Mouse (Mus musculus) CH12.LX (cell line): ENCODE results near the gene Dab1. TPM values are rescaled to one million over a fixed set of nuclear protein-coding genes. Genes with fewer than 3 reads are reported as not detected.

Source experiments
- DNase-seq: peaks from one replicate; pipeline ENCODE4 v3.0.0-alpha.2; 2013; ENCODE audit errors: extremely low read depth
- H3K27ac ChIP-seq: 2 replicates; pipeline ENCODE4 v1.5.1; 2012; ENCODE audit warnings: low read depth, mild to moderate bottlenecking, control low read depth, moderate library complexity; ENCODE audit not compliant: insufficient read depth
- H3K27me3 ChIP-seq: replicated peaks from 2 replicates; pipeline ENCODE3; 2012; ENCODE audit warnings: inconsistent platforms
- H3K36me3 ChIP-seq, 2 experiments: replicated peaks in 1 of 2; 2 replicates each; pipeline versions ENCODE3 to v1.6.1; 2012; ENCODE audit warnings: inconsistent platforms in 1 of 2, low read length in 1 of 2, mild to moderate bottlenecking in 1 of 2, mixed read lengths in 1 of 2, moderate library complexity in 1 of 2; ENCODE audit not compliant: control insufficient read depth in 1 of 2, insufficient read depth in 1 of 2
- H3K4me1 ChIP-seq, 2 experiments: 2 replicates each; pipeline ENCODE4 v1.6.1; 2012; ENCODE audit warnings: inconsistent platforms in 1 of 2, moderate library complexity in 1 of 2; ENCODE audit not compliant: insufficient read depth in 2 of 2, control insufficient read depth in 1 of 2
- H3K4me2 ChIP-seq: 2 replicates; pipeline ENCODE4 v1.6.1; 2012; ENCODE audit warnings: low read depth, mild to moderate bottlenecking, control low read depth; ENCODE audit not compliant: poor library complexity, insufficient read depth, severe bottlenecking
- H3K4me3 ChIP-seq, 3 experiments: fragments of 150-350 bp in 1 of 3; sonication (generic) in 1 of 3; replicated peaks in 1 of 3; 2 replicates each; pipeline versions ENCODE3 to v1.5.1; 2011 to 2012; ENCODE audit warnings: low read depth in 2 of 3, low read length in 2 of 3, mild to moderate bottlenecking in 2 of 3, moderate library complexity in 2 of 3, control low read depth in 1 of 3, improper control_type of control experiment in 1 of 3, inconsistent platforms in 1 of 3, mixed read lengths in 1 of 3; ENCODE audit not compliant: poor library complexity in 1 of 3
- H3K79me2 ChIP-seq: replicated peaks from 2 replicates; pipeline ENCODE4 v1.6.1; 2012; ENCODE audit warnings: mild to moderate bottlenecking, moderate library complexity; ENCODE audit not compliant: control insufficient read depth, poor library complexity, insufficient read depth, severe bottlenecking; ENCODE audit errors: extremely low read depth
- H3K9ac ChIP-seq: 2 replicates; pipeline ENCODE4 v1.6.1; 2012; ENCODE audit warnings: low read depth, mild to moderate bottlenecking, control low read depth, moderate library complexity; ENCODE audit not compliant: insufficient read depth
- H3K9me3 ChIP-seq: replicated peaks from 2 replicates; pipeline ENCODE3; 2012; ENCODE audit warnings: low read length, inconsistent platforms, mixed read lengths
- BHLHE40 ChIP-seq: IDR thresholded peaks from 2 replicates; pipeline ENCODE4 v1.6.1; 2011; ENCODE audit warnings: mild to moderate bottlenecking, low read depth, low read length, improper control_type of control experiment
- CHD2 ChIP-seq: IDR thresholded peaks from 2 replicates; pipeline ENCODE4 v1.6.1; 2011; ENCODE audit warnings: low read length, improper control_type of control experiment
- CTCF ChIP-seq, 2 experiments: IDR thresholded peaks in 1 of 2; conservative IDR thresholded peaks in 1 of 2; 2 replicates each; pipeline ENCODE4 v1.5.1; 2011 to 2012; ENCODE audit warnings: low read depth in 2 of 2, low read length in 2 of 2, improper control_type of control experiment in 1 of 2, inconsistent platforms in 1 of 2, mild to moderate bottlenecking in 1 of 2, moderate library complexity in 1 of 2
- ETS1 ChIP-seq: conservative IDR thresholded peaks from 2 replicates; pipeline ENCODE4 v1.6.1; 2012; ENCODE audit warnings: low read depth, mild to moderate bottlenecking, inconsistent platforms, low read length, improper control_type of control experiment, moderate library complexity
- HCFC1 ChIP-seq: IDR thresholded peaks from 2 replicates; pipeline ENCODE4 v1.6.1; 2012; ENCODE audit warnings: low read depth, mild to moderate bottlenecking, inconsistent platforms, low read length, improper control_type of control experiment
- IRF4 ChIP-seq: IDR thresholded peaks from 2 replicates; pipeline ENCODE4 v1.6.1; 2014; ENCODE audit warnings: low read depth, mild to moderate bottlenecking, inconsistent platforms, low read length, improper control_type of control experiment
- JUN ChIP-seq: IDR thresholded peaks from 2 replicates; pipeline ENCODE4 v1.6.1; 2011; ENCODE audit warnings: low read depth, mild to moderate bottlenecking, low read length, improper control_type of control experiment, moderate library complexity; ENCODE audit not compliant: insufficient read depth
- JUND ChIP-seq: conservative IDR thresholded peaks from 2 replicates; pipeline ENCODE4 v1.6.1; 2011; ENCODE audit warnings: low read depth, low read length, improper control_type of control experiment
- KAT2A ChIP-seq: IDR thresholded peaks from 2 replicates; pipeline ENCODE4 v1.6.1; 2012; ENCODE audit warnings: low read length, improper control_type of control experiment, inconsistent platforms; ENCODE audit not compliant: insufficient replicate concordance
- MAFK ChIP-seq: IDR thresholded peaks from 2 replicates; pipeline ENCODE4 v1.6.1; 2011; ENCODE audit warnings: low read length, improper control_type of control experiment; ENCODE audit not compliant: insufficient replicate concordance
- MAX ChIP-seq: IDR thresholded peaks from 2 replicates; pipeline ENCODE4 v1.6.1; 2011; ENCODE audit warnings: low read length, improper control_type of control experiment
- MEF2A ChIP-seq: IDR thresholded peaks from 2 replicates; pipeline ENCODE4 v1.6.1; 2014; ENCODE audit warnings: low read depth, mild to moderate bottlenecking, inconsistent platforms, low read length, improper control_type of control experiment, borderline replicate concordance
- MXI1 ChIP-seq: IDR thresholded peaks from 2 replicates; pipeline ENCODE4 v1.6.1; 2011; ENCODE audit warnings: mild to moderate bottlenecking, low read depth, low read length, improper control_type of control experiment
- NELFE ChIP-seq: IDR thresholded peaks from 2 replicates; pipeline ENCODE4 v1.6.1; 2011; ENCODE audit warnings: low read depth, low read length, improper control_type of control experiment
- NRF1 ChIP-seq: IDR thresholded peaks from 2 replicates; pipeline ENCODE4 v1.6.1; 2014; ENCODE audit warnings: low read depth, mild to moderate bottlenecking, inconsistent platforms, low read length, improper control_type of control experiment, moderate library complexity
- PAX5 ChIP-seq: IDR thresholded peaks from 2 replicates; pipeline ENCODE4 v1.6.1; 2012; ENCODE audit warnings: low read length, inconsistent platforms, mixed read lengths
- POLR2A ChIP-seq: IDR thresholded peaks from 2 replicates; pipeline ENCODE4 v1.6.1; 2011; ENCODE audit warnings: low read depth, mild to moderate bottlenecking, improper control_type of control experiment, low read length
- POLR2AphosphoS2 ChIP-seq: IDR thresholded peaks from 2 replicates; pipeline ENCODE4 v1.6.1; 2011; ENCODE audit warnings: low read depth, low read length, improper control_type of control experiment
- RAD21 ChIP-seq: IDR thresholded peaks from 2 replicates; pipeline ENCODE4 v1.6.1; 2011; ENCODE audit warnings: low read depth, mild to moderate bottlenecking, low read length, improper control_type of control experiment, moderate library complexity
- SIN3A ChIP-seq: IDR thresholded peaks from 2 replicates; pipeline ENCODE4 v1.6.1; 2012; ENCODE audit warnings: low read length, improper control_type of control experiment, inconsistent platforms
- SMC3 ChIP-seq: IDR thresholded peaks from 2 replicates; pipeline ENCODE4 v1.6.1; 2011; ENCODE audit warnings: low read depth, low read length, improper control_type of control experiment
- TBP ChIP-seq: conservative IDR thresholded peaks from 2 replicates; pipeline ENCODE4 v1.6.1; 2011; ENCODE audit warnings: low read depth, low read length, improper control_type of control experiment
- TCF12 ChIP-seq: IDR thresholded peaks from 2 replicates; pipeline ENCODE4 v1.6.1; 2014; ENCODE audit warnings: low read depth, mild to moderate bottlenecking, inconsistent platforms, low read length, improper control_type of control experiment
- UBTF ChIP-seq: IDR thresholded peaks from 2 replicates; pipeline ENCODE4 v1.6.1; 2012; ENCODE audit warnings: low read depth, mild to moderate bottlenecking, inconsistent platforms, low read length, improper control_type of control experiment, moderate library complexity
- USF1 ChIP-seq: IDR thresholded peaks from 2 replicates; pipeline ENCODE4 v1.6.1; 2014; ENCODE audit warnings: low read depth, mild to moderate bottlenecking, inconsistent platforms, low read length, improper control_type of control experiment
- USF2 ChIP-seq: conservative IDR thresholded peaks from 2 replicates; pipeline ENCODE4 v1.6.1; 2011; ENCODE audit warnings: low read depth, low read length, improper control_type of control experiment
- ZC3H11A ChIP-seq: IDR thresholded peaks from 2 replicates; pipeline ENCODE4 v1.6.1; 2012; ENCODE audit warnings: low read depth, mild to moderate bottlenecking, inconsistent platforms, low read length, improper control_type of control experiment
- ZKSCAN1 ChIP-seq: IDR thresholded peaks from 2 replicates; pipeline ENCODE4 v1.6.1; 2012; ENCODE audit warnings: low read depth, inconsistent platforms, low read length, improper control_type of control experiment, borderline replicate concordance
- dilution Hi-C: fragments of 300-500 bp; cut with MboI; formaldehyde crosslinking; loops from 2 replicates; pipeline ENCODE4 v1.14.3; 2020; ENCODE audit warnings: low sequenced_read_pairs; ENCODE audit not compliant: extremely low pct_unique_long_range_greater_than_20kb, extremely low pct_ligation_motif_present
- in situ Hi-C: fragments of 300-500 bp; cut with MboI; formaldehyde crosslinking; loops from 3 replicates; pipeline ENCODE4 v1.14.3; 2019; ENCODE audit warnings: low sequenced_read_pairs, low pct_ligation_motif_present, low pct_unique_long_range_greater_than_20kb, mixed read lengths
- polyA plus RNA-seq: library from polyadenylated mRNA; unstranded; fragments of >175 nt; gene quantifications from 2 replicates; pipeline ENCODE4 v1.2.1, GENCODE M21; 2012; ENCODE audit warnings: low read depth; ENCODE audit not compliant: insufficient read length
- total RNA-seq, 2 experiments: library from RNA; depleted of rRNA; stranded (reverse); fragments of 300-350 nt in 1 of 2; fragments of >200 nt in 1 of 2; gene quantifications; 2 replicates each; pipeline ENCODE4 v1.2.3; 2012 to 2014

The Dab1 gene
- total and polyA plus RNA-seq, 3 experiments: not detected

DNA sequence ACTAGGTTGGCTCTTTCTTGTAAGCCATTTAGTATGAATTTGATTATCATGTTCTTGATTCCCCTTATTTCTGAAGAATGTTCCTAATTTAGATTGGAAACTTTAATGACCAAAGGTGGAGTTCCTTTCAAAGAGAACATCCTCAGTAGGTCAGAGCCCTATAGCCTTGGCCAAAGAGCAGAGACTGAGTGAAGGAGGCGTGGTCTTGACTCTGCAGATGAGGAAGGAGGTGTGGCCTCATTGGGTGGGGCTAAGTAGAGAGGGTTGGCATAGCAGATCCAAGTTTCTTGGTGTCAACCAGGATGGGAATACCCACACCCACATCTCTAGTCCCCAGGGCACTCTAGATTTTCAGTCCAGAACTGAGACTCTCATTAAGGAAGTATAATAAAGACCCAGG is 846.4 kb downstream of the Dab1 start:
- Histone ChIP-seq H3K4me1 (no peaks in the 10 kb centered on the region), H3K36me3 (no peaks in the 10 kb centered on the region), H3K27me3 (no peaks in the 10 kb centered on the region), H3K27ac (no peak overlapping the region), H3K4me2 (no peak overlapping the region), H3K4me3 (no peak overlapping the region), H3K9me3 (peaks cover 71% of the 10 kb centered on the region), H3K79me2 (no peaks in the 10 kb centered on the region), H3K9ac (no peak overlapping the region)
- in situ Hi-C loops: no loop called here
- DNase-seq: no peak
- TF ChIP-seq POLR2A (no peak), BHLHE40 (no peak), ZKSCAN1 (no peak), TCF12 (no peak)
- dilution Hi-C loops: no loop called here

DNA sequence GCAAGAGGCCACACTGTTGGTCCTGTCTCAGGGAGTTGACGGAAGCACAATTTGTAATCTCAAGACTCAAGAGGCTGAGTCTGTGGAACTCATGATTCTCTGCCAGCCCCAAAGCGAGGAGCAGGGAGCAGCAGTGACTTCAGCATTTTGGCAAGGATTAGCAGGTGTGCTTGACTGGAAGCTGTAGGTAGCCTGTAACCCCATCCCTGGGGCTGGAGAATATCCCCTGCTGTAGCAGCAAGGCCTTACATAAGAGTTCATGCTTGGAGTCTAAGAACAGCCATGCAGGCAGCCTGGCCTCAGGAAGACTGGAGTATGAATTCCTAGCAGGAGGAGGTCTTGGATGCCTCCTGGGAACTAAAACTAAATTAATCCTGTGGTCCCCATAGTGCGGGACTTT is 849.5 kb downstream of the Dab1 start:
- TF ChIP-seq TCF12: no peak
- TF ChIP-seq POLR2AphosphoS2: no peak
- no peak for TF ChIP-seq UBTF
- no peak for TF ChIP-seq SMC3
- TF ChIP-seq USF1: no peak
- TF ChIP-seq POLR2A: no peak
- TF ChIP-seq HCFC1: no peak
- TF ChIP-seq MAX: no peak
- no peak for TF ChIP-seq NELFE
- no peak for TF ChIP-seq ZC3H11A
- TF ChIP-seq CTCF (conservative IDR thresholded peaks at IDR 0.05 in 1 of 2, IDR thresholded peaks at IDR 0.05 in 1 of 2; ENCODE audit: low read depth in 2 of 2, low read length in 2 of 2): no peak
- no peak for TF ChIP-seq IRF4
- no peak for TF ChIP-seq JUND
- no peak for TF ChIP-seq PAX5
- Histone ChIP-seq H3K36me3 (no peaks in the 10 kb centered on the region), H3K4me1 (no peaks in the 10 kb centered on the region), H3K4me3 (no peak overlapping the region), H3K4me2 (no peak overlapping the region), H3K9ac (no peak overlapping the region), H3K27ac (no peak overlapping the region), H3K27me3 (no peaks in the 10 kb centered on the region), H3K79me2 (no peaks in the 10 kb centered on the region), H3K9me3 (peaks cover 73% of the 10 kb centered on the region)
- dilution Hi-C loops (no loop called here), in situ Hi-C loops (no loop called here)
- no peak for DNase-seq

- Histone ChIP-seq H3K4me1 (no peaks in the 10 kb centered on the region), H3K27me3 (no peaks in the 10 kb centered on the region), H3K36me3 (no peaks in the 10 kb centered on the region), H3K79me2 (no peaks in the 10 kb centered on the region), H3K27ac (no peak overlapping the region), H3K4me3 (no peak overlapping the region), H3K9me3 (peaks cover 66% of the 10 kb centered on the region), H3K4me2 (no peak overlapping the region), H3K9ac (no peak overlapping the region)
- DNase-seq: no peak
- dilution Hi-C loops: no loop called here
- in situ Hi-C loops: no loop called here
- TF ChIP-seq RAD21 (no peak), TBP (no peak), SIN3A (no peak), USF2 (no peak), ETS1 (no peak), UBTF (no peak), JUND (no peak), JUN (no peak), KAT2A (no peak), NRF1 (no peak), SMC3 (no peak), HCFC1 (no peak), CHD2 (no peak), ZKSCAN1 (no peak), MAFK (no peak), IRF4 (no peak), MEF2A (no peak), MXI1 (no peak)
Measured at GRCm38 (mm10) chr4:104472915-104473314, 853.8 kb downstream of the Dab1 start.
